Mouse (Mus musculus): ENCODE data around the gene Syn2. TPM values are rescaled to one million over a fixed set of nuclear protein-coding genes. Genes with fewer than 3 reads are reported as not detected.

Gene Syn2
- total and polyA plus RNA-seq, 3 experiments: 4.4 to 5.4 (median 4.5) TPM

DNA sequence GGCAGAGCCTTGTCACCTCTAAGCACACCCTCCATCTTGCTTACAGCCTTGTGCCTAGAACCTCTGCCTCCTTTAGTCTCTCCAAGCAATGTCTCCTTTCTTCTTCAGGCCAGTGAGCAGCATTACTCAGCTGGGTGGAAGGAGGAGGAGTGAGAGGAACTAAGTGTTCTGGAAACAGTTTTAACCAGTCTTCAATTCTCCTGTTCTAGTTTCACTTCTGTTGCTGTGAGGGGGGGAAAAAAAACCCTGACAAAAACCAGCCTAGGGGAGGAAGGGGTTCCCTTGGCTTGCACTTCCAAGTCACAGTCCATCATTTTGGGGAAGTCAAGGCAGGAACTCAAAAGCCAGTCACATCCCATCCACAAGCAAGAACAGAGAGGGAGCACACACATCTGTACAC is 196.3 kb downstream of the Syn2 start:
- no peak for TF ChIP-seq CTCF (IDR thresholded peaks at IDR 0.05)
- TF ChIP-seq POLR2A (IDR thresholded peaks at IDR 0.05; ENCODE audit: insufficient read depth, low read depth, low read length): no peak
- TF ChIP-seq EP300 (IDR thresholded peaks at IDR 0.05; ENCODE audit: insufficient read depth, low read depth, low read length): no peak
- Histone ChIP-seq H3K27me3 (ENCODE audit: control insufficient read depth, insufficient read depth, low read length) (no peaks in the 10 kb centered on the region), H3K27ac (no peak overlapping the region), H3K4me1 (ENCODE audit: control insufficient read depth, insufficient read depth, low read length) (no peaks in the 10 kb centered on the region), H3K9ac (ENCODE audit: low read depth, low read length) (no peak overlapping the region), H3K79me2 (replicated peaks; ENCODE audit: control insufficient read depth, insufficient read depth, low read length) (no peaks in the 10 kb centered on the region), H3K36me3 (ENCODE audit: control insufficient read depth, insufficient read depth, low read length) (no peaks in the 10 kb centered on the region), H3K4me3 (no peak overlapping the region)
- intact Hi-C loops (cut with DNase I): loop anchor here (5.0 kb wide), 1 partner anchor 49 kb away; no protein-coding TSS in a partner anchor
- no peak for DNase-seq

Small RNAs within 50 kb of the gene (microRNA-seq; reads per million reads assigned to microRNA genes)
- gene Gm24767: 0 reads per million in 2 experiments

Other genes with a start within 250 kb of the Syn2 start
- 10 to 100 TPM; 23.5 to 24.7 TPM for gene Vgll4, start 164.9 kb upstream of the Syn2 start, total RNA-seq (2021)
- gene Vgll4, start 164.9 kb upstream of the Syn2 start, polyA plus RNA-seq (2012; rRNA removed): 22.3 and 24.2 TPM in 2 replicates
- 10 to 100 TPM; 11.3 to 12.8 TPM for gene Tamm41, start 97.0 kb upstream of the Syn2 start, total RNA-seq (2021)
- gene Tamm41, start 97.0 kb upstream of the Syn2 start, polyA plus RNA-seq (2012; rRNA removed): 12.9 and 13.9 TPM in 2 replicates
- not detected for gene Gm17482, start 92.4 kb downstream of the Syn2 start, total RNA-seq (2021)
- not detected in 2 replicates for gene Gm17482, start 92.4 kb downstream of the Syn2 start, polyA plus RNA-seq (2012; rRNA removed)
- gene Timp4, start 117.3 kb downstream of the Syn2 start, total RNA-seq (2021): 10 to 100 TPM; 29.9 to 41.5 TPM
- gene Timp4, start 117.3 kb downstream of the Syn2 start, polyA plus RNA-seq (2012; rRNA removed): 24.6 and 37.7 TPM in 2 replicates
- 10 to 100 TPM; 11.6 to 11.7 TPM for gene Pparg, start 226.0 kb downstream of the Syn2 start, total RNA-seq (2021)
- gene Pparg, start 226.0 kb downstream of the Syn2 start, polyA plus RNA-seq (2012; rRNA removed): 12.4 and 15.7 TPM in 2 replicates